Mouse (Mus musculus) C2C12 (cell line): ENCODE results near the gene Igf2bp1.

Experiments used
- FOSL1 ChIP-seq: IDR thresholded peaks from one replicate; pipeline ENCODE4 v1.8.0; 2011; ENCODE audit warnings: mild to moderate bottlenecking, low read length; ENCODE audit not compliant: poor library complexity, insufficient read depth, severe bottlenecking
- MYOG ChIP-seq: IDR thresholded peaks from one replicate; pipeline ENCODE4 v1.6.1; 2011; ENCODE audit not compliant: control insufficient read depth, insufficient read length; ENCODE audit errors: extremely low read depth

- no peak for TF ChIP-seq MYOG
- TF ChIP-seq FOSL1 = no peak
These were observed 17.2 kb downstream of the Igf2bp1 start for GRCm38 (mm10) chr11:95988533-95988932.
